Mouse (Mus musculus) neural tube, embryonic 14.5 days (tissue): ENCODE data around the gene Lin28b. TPM values are rescaled to one million over a fixed set of nuclear protein-coding genes. Genes with fewer than 3 reads are reported as not detected.
A peak's percentile ranks its signal among the peaks of the same experiment; 100 is the strongest.

Source experiments
- ATAC-seq: fragments of 200-750 bp; cut with Nextera tagmentation; 2 replicates; pipeline ENCODE4 v1.8.0; 2017; ENCODE audit warnings: low read depth, mild to moderate bottlenecking, moderate TSS enrichment, moderate library complexity
- H3K27ac ChIP-seq: fragments of 300-500 bp; sonication (generic); 2 replicates; pipeline ENCODE4 v1.5.1; 2014; ENCODE audit warnings: low read depth, mild to moderate bottlenecking, control low read depth, low read length, moderate library complexity, mixed read lengths
- H3K27me3 ChIP-seq: fragments of 300-500 bp; sonication (generic); 2 replicates; pipeline ENCODE4 v1.6.1; 2014; ENCODE audit warnings: low read length; ENCODE audit not compliant: control insufficient read depth, insufficient read depth
- H3K36me3 ChIP-seq: fragments of 300-500 bp; sonication (generic); 2 replicates; pipeline ENCODE4 v1.6.1; 2014; ENCODE audit warnings: low read length, mixed read lengths; ENCODE audit not compliant: control insufficient read depth, insufficient read depth
- H3K4me1 ChIP-seq: fragments of 300-500 bp; sonication (generic); 2 replicates; pipeline ENCODE4 v1.6.1; 2014; ENCODE audit warnings: low read length; ENCODE audit not compliant: control insufficient read depth, insufficient read depth
- H3K4me2 ChIP-seq: fragments of 300-500 bp; sonication (generic); 2 replicates; pipeline ENCODE4 v1.6.1; 2014; ENCODE audit warnings: mild to moderate bottlenecking, low read depth, low read length, control low read depth
- H3K4me3 ChIP-seq: fragments of 300-500 bp; sonication (generic); 2 replicates; pipeline ENCODE4 v1.5.1; 2014; ENCODE audit warnings: low read depth, low read length, control low read depth, mixed read lengths
- H3K9ac ChIP-seq: fragments of 300-500 bp; sonication (generic); replicated peaks from 2 replicates; pipeline ENCODE4 v1.6.1; 2014; ENCODE audit warnings: low read depth, mild to moderate bottlenecking, control low read depth, low read length, mixed read lengths
- H3K9me3 ChIP-seq: fragments of 300-500 bp; sonication (generic); 2 replicates; pipeline ENCODE4 v1.6.1; 2016; ENCODE audit warnings: low read length; ENCODE audit not compliant: control insufficient read depth
- WGBS: fragments of 180-500 bp; shearing (Covaris S2); extraction: QIAGEN DNeasy Blood & Tissue Kit; methylation state at CpG from one replicate; pipeline ENCODE4 v1.1.7; 2014; 5-methylcytosine and 5-hydroxymethylcytosine counted together
- polyA plus RNA-seq: library from polyadenylated mRNA; unstranded; fragments of >200 nt; fragmentation: Nextera tagmentation; extraction: Ambion mirVana; gene quantifications from 2 replicates; pipeline ENCODE4 v1.2.1, GENCODE M21; 2014

Lin28b gene
- polyA plus RNA-seq, 1 experiment from 2014 or later = 12.9 TPM

GRCm38 (mm10) chr10:45472431-45473142, 13.6 kb downstream of the Lin28b start:
- Histone ChIP-seq H3K27me3 (no peaks in the 10 kb centered on the region), H3K9ac (no peak overlapping the region), H3K4me2 (no peak overlapping the region), H3K9me3 (no peaks in the 10 kb centered on the region), H3K36me3 (no peaks in the 10 kb centered on the region), H3K4me1 (peaks cover 15% of the 10 kb centered on the region; the same call in 1 of the 2 replicates), H3K4me3 (no peak overlapping the region), H3K27ac (no peak overlapping the region)
- WGBS = 25% methylated on average over 6 of the region's 6 CpGs
- no peak for ATAC-seq

GRCm38 (mm10) chr10:45471321-45471720, 14.9 kb downstream of the Lin28b start:
- no peak overlapping the region for H3K4me2 ChIP-seq

GRCm38 (mm10) chr10:45470079-45470739, 16.0 kb downstream of the Lin28b start:
- Histone ChIP-seq H3K9ac (peak overlapping the region; percentile 18; the same call in 1 of the 2 replicates), H3K9me3 (no peaks in the 10 kb centered on the region), H3K4me1 (peaks cover 15% of the 10 kb centered on the region; the same call in 1 of the 2 replicates), H3K4me3 (peak overlapping the region; percentile 28), H3K36me3 (no peaks in the 10 kb centered on the region), H3K27me3 (no peaks in the 10 kb centered on the region), H3K4me2 (peak overlapping the region; percentile 53), H3K27ac (no peak overlapping the region)
- WGBS = 1% methylated on average over 13 of the region's 13 CpGs
- peak; percentile 69 for ATAC-seq

More at GRCm38 (mm10) chr10:45471321-45471720, 14.9 kb downstream of the Lin28b start:
- Histone ChIP-seq H3K4me3 (no peak overlapping the region), H3K27me3 (no peaks in the 10 kb centered on the region), H3K36me3 (no peaks in the 10 kb centered on the region), H3K4me1 (peaks cover 15% of the 10 kb centered on the region; the same call in 1 of the 2 replicates), H3K9me3 (no peaks in the 10 kb centered on the region), H3K9ac (no peak overlapping the region), H3K27ac (no peak overlapping the region)
- WGBS = 24% methylated on average over 3 of the region's 3 CpGs
- ATAC-seq = no peak

DNA sequence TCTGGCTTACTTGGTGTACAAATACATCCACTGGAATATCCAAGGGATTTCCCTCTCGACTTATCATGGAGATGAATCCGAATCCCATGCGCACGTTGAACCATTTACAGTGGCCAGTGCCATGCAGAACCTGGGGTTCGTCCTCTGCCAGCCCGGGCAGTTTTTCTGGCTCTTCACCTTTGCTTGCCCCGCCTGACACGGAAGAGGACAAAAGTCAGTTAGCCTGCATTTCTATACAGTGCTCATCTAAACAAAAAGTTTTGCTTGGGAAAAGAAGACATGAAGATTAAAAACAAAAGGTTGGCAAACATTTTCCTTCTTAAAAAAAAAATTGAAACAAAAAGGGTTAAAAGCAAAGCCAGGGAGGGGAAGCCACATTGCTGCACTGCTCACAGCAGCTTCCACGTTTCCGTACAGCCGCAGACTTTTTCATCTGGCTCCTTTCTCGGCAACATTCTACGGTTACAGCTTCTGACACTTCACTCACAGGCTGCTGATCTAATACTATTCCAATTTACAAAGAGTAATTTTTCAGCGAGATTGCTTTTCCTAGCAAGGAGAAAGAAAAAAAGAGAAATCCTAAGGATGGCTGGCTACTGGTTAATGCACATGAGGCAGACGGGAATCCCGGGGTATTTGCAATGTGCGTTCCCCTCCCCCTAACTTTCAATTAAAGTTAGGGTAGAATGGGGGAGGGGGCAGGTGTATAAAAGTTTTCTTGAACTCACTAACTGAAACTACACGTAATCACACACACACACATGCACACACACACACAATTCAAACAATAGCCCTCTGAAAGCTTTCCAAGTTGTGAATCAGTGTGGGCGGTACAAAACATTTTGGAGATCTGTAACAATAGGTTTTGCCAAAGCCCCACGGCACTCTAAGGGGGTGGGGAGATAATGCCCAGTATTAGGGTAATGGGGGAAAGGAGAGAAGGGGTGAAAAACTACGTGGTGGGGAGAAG, 16.9 kb downstream of the Lin28b start:
- ATAC-seq = peak; percentile 60
- peak overlapping the region; percentile 53 for H3K4me2 ChIP-seq
- no peaks in the 10 kb centered on the region for H3K27me3 ChIP-seq
- 2% methylated on average over 21 of the region's 21 CpGs for WGBS
- H3K27ac ChIP-seq = no peak overlapping the region
- peaks cover 15% of the 10 kb centered on the region; the same call in 1 of the 2 replicates for H3K4me1 ChIP-seq
- peak overlapping the region; percentile 28 for H3K4me3 ChIP-seq
- no peaks in the 10 kb centered on the region for H3K9me3 ChIP-seq
- H3K9ac ChIP-seq = peak overlapping the region; percentile 18; the same call in 1 of the 2 replicates
- H3K36me3 ChIP-seq = no peaks in the 10 kb centered on the region

DNA sequence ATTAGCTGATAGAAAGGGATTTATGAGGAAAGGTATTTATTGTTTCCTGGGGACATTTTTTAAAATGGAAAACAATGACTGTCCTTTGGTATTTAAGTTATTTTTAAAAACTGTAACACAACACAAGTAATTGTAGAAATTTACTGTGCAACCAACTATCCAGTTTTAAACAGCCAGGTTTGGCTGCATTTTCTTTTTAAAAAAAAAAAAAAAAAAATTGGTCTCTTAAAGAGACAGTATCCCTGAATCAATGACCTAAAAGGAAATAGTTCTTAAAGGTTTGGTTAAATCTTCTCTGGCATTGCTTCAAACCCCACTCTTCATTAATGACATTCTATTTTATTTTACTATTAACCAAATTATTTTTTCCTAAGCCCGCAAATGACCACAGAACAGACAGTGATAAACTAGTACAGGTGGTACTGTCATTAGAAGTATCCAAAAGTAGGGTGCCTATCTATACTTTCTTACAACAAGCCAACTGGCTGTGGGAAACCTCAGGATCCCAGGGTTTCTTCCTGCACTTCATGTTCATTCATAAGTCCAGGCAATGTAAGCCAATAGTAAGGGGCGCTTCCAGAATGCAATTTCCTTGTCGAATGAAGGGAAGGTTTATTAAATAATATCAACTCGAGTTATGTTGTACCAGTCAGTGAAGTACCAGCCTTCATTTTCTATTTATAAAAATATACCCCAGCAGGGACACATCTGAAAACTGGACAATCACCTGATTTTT, 17.8 kb downstream of the Lin28b start:
- Histone ChIP-seq H3K27me3 (no peaks in the 10 kb centered on the region), H3K9ac (no peak overlapping the region), H3K4me2 (peak overlapping the region; percentile 53; the same call in 1 of the 2 replicates), H3K27ac (no peak overlapping the region), H3K4me1 (peaks cover 11% of the 10 kb centered on the region; the same call in 1 of the 2 replicates), H3K4me3 (peak overlapping the region; percentile 28; the same call in 1 of the 2 replicates), H3K9me3 (no peaks in the 10 kb centered on the region), H3K36me3 (no peaks in the 10 kb centered on the region)
- no peak for ATAC-seq
- WGBS = 42% methylated on average over 4 of the region's 4 CpGs

- Histone ChIP-seq H3K4me2 (no peak overlapping the region), H3K4me3 (no peak overlapping the region)
- WGBS = 29% methylated on average over 2 of the region's 2 CpGs
These were observed 27.6 kb downstream of the Lin28b start for GRCm38 (mm10) chr10:45458637-45459036.

DNA sequence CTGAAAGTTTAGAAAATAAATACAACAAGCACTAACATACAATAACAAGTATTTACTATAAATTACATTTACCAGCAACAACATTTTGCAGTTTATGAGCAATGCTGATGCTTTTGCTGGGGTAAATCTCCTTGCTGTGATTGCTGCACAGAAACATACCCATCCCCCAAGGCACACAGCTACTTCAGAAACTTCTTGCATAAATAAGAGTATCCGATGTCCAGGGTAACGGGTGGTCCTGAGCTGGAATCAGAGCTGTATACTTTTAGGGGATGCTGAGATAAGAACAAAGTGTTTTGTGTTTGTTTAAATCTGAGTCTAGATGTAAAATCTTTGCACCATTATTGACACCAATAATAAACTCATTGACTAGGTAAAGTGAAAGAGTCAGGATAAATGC, 28.1 kb downstream of the Lin28b start:
- Histone ChIP-seq H3K9me3 (no peaks in the 10 kb centered on the region), H3K4me2 (no peak overlapping the region), H3K27ac (no peak overlapping the region), H3K4me1 (no peaks in the 10 kb centered on the region), H3K9ac (no peak overlapping the region), H3K27me3 (no peaks in the 10 kb centered on the region), H3K4me3 (no peak overlapping the region), H3K36me3 (no peaks in the 10 kb centered on the region)
- no peak for ATAC-seq
- WGBS = 17% methylated on average over 2 of the region's 2 CpGs

More at GRCm38 (mm10) chr10:45458637-45459036, 27.6 kb downstream of the Lin28b start:
- H3K27me3 ChIP-seq = no peaks in the 10 kb centered on the region
- no peak for ATAC-seq
- H3K9ac ChIP-seq = no peak overlapping the region
- no peak overlapping the region for H3K27ac ChIP-seq
- H3K9me3 ChIP-seq = no peaks in the 10 kb centered on the region
- H3K4me1 ChIP-seq = no peaks in the 10 kb centered on the region
- no peaks in the 10 kb centered on the region for H3K36me3 ChIP-seq

DNA sequence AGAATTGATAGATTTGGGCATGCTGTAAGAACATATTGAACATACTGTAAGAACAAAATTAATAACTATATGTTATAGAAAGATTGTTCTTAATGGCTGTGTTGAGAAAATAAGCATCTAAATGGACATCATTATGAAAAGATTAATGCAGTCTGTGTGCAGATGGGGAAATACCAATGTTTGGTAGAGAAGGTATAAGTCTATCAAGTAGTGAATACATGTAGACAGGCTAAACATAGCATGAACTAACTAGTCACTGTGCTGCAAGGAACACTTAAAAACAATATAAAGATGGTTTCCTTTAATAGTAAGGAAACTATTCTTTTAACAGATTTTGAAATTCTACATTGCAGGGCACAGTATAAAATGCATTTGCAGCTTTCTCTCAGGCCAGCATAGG, 39.6 kb downstream of the Lin28b start:
- Histone ChIP-seq H3K27ac (peak overlapping the region; percentile 83), H3K36me3 (no peaks in the 10 kb centered on the region), H3K9me3 (no peaks in the 10 kb centered on the region), H3K9ac (peak overlapping the region; percentile 42; the same call in 1 of the 2 replicates), H3K27me3 (no peaks in the 10 kb centered on the region), H3K4me1 (0 out of 2 replicates have a peak, but pooled peaks cover 5% of the 10 kb centered on the region), H3K4me3 (peak overlapping the region; percentile 21), H3K4me2 (peak overlapping the region; percentile 51)
- ATAC-seq = peak; percentile 36; the same call in 1 of the 2 replicates
